Mouse (Mus musculus): ENCODE measurements around the gene Crim1. TPM values are rescaled to one million over a fixed set of nuclear protein-coding genes. Genes with fewer than 3 reads are reported as not detected.

Gene Crim1
- total RNA-seq, 1 experiment = 61.7 TPM

GRCm38 (mm10) chr17:78283271-78283992 is 83.4 kb downstream of the Crim1 start:
- Histone ChIP-seq H3K4me1 (ENCODE audit: control insufficient read depth in 2 of 2, insufficient read depth in 2 of 2, low read length in 2 of 2, poor library complexity in 1 of 2) (peaks cover 0 to 3% of the 10 kb centered on the region in 2 experiments; a peak in 2 of 4 replicates), H3K4me3 (ENCODE audit: insufficient read depth in 1 of 2, low read depth in 1 of 2, low read length in 2 of 2, poor library complexity in 1 of 2, severe bottlenecking in 1 of 2) (no peak overlapping the region), H3K9ac (ENCODE audit: insufficient read depth, low read depth, low read length, poor library complexity, severe bottlenecking) (no peak overlapping the region), H3K9me3 (ENCODE audit: control insufficient read depth, insufficient read depth, low read depth, low read length) (no peaks in the 10 kb centered on the region), H3K27ac (ENCODE audit: insufficient read depth, low read depth, low read length, poor library complexity, severe bottlenecking) (no peak overlapping the region), H3K36me3 (ENCODE audit: control insufficient read depth, insufficient read depth, low read length, poor library complexity, severe bottlenecking) (no peaks in the 10 kb centered on the region; the same call in 1 of the 2 replicates)
- DNase-seq (ENCODE audit: low read depth, low spot score) = no peak
- in situ Hi-C loops (cut with MboI; ENCODE audit: low sequenced_read_pairs in 2 of 2, unreplicated experiment in 2 of 2) = no loop called here
- TF ChIP-seq MAFK (IDR thresholded peaks at IDR 0.05; ENCODE audit: insufficient read depth, low read depth, low read length) = no peak
- TF ChIP-seq HCFC1 (IDR thresholded peaks at IDR 0.05; ENCODE audit: borderline replicate concordance, insufficient read depth, low read length) = no peak
- no peak for TF ChIP-seq CHD2 (IDR thresholded peaks at IDR 0.05; ENCODE audit: low read depth, low read length)
- no peak for TF ChIP-seq ZNF384 (IDR thresholded peaks at IDR 0.05; ENCODE audit: low read depth, low read length)
- TF ChIP-seq ZC3H11A (IDR thresholded peaks at IDR 0.05; ENCODE audit: borderline replicate concordance, low read depth, low read length) = no peak

- H3K4me1 ChIP-seq (ENCODE audit: control insufficient read depth in 2 of 2, insufficient read depth in 2 of 2, low read length in 2 of 2, poor library complexity in 1 of 2) = no peaks in the 10 kb centered on the region
- no peak for DNase-seq (ENCODE audit: low read depth, low spot score)
- in situ Hi-C loops (cut with MboI; ENCODE audit: low sequenced_read_pairs in 2 of 2, unreplicated experiment in 2 of 2) = no loop called here
- no peaks in the 10 kb centered on the region for H3K9me3 ChIP-seq (ENCODE audit: control insufficient read depth, insufficient read depth, low read depth, low read length)
- H3K36me3 ChIP-seq (ENCODE audit: control insufficient read depth, insufficient read depth, low read length, poor library complexity, severe bottlenecking) = no peaks in the 10 kb centered on the region
- no peak overlapping the region for H3K27ac ChIP-seq (ENCODE audit: insufficient read depth, low read depth, low read length, poor library complexity, severe bottlenecking)
- no peak overlapping the region for H3K9ac ChIP-seq (ENCODE audit: insufficient read depth, low read depth, low read length, poor library complexity, severe bottlenecking)
- TF ChIP-seq ZNF384 (IDR thresholded peaks at IDR 0.05; ENCODE audit: low read depth, low read length) (no peak), CHD2 (IDR thresholded peaks at IDR 0.05; ENCODE audit: low read depth, low read length) (no peak), HCFC1 (IDR thresholded peaks at IDR 0.05; ENCODE audit: borderline replicate concordance, insufficient read depth, low read length) (no peak), ZC3H11A (IDR thresholded peaks at IDR 0.05; ENCODE audit: borderline replicate concordance, low read depth, low read length) (no peak), MAFK (IDR thresholded peaks at IDR 0.05; ENCODE audit: insufficient read depth, low read depth, low read length) (no peak)
- no peak overlapping the region for H3K4me3 ChIP-seq (ENCODE audit: insufficient read depth in 1 of 2, low read depth in 1 of 2, low read length in 2 of 2, poor library complexity in 1 of 2, severe bottlenecking in 1 of 2)
Measured at GRCm38 (mm10) chr17:78286021-78286420, 86.0 kb downstream of the Crim1 start.

- no peak for DNase-seq (ENCODE audit: low read depth, low spot score)
- Histone ChIP-seq H3K4me1 (ENCODE audit: control insufficient read depth in 2 of 2, insufficient read depth in 2 of 2, low read length in 2 of 2, poor library complexity in 1 of 2) (no peaks in the 10 kb centered on the region), H3K9ac (ENCODE audit: insufficient read depth, low read depth, low read length, poor library complexity, severe bottlenecking) (no peak overlapping the region), H3K9me3 (ENCODE audit: control insufficient read depth, insufficient read depth, low read depth, low read length) (no peaks in the 10 kb centered on the region), H3K27ac (ENCODE audit: insufficient read depth, low read depth, low read length, poor library complexity, severe bottlenecking) (no peak overlapping the region), H3K4me3 (ENCODE audit: insufficient read depth in 1 of 2, low read depth in 1 of 2, low read length in 2 of 2, poor library complexity in 1 of 2, severe bottlenecking in 1 of 2) (no peak overlapping the region), H3K36me3 (ENCODE audit: control insufficient read depth, insufficient read depth, low read length, poor library complexity, severe bottlenecking) (no peaks in the 10 kb centered on the region)
- in situ Hi-C loops (cut with MboI; ENCODE audit: low sequenced_read_pairs in 2 of 2, unreplicated experiment in 2 of 2) = no loop called here
- TF ChIP-seq CHD2 (IDR thresholded peaks at IDR 0.05; ENCODE audit: low read depth, low read length) (no peak), HCFC1 (IDR thresholded peaks at IDR 0.05; ENCODE audit: borderline replicate concordance, insufficient read depth, low read length) (no peak), ZC3H11A (IDR thresholded peaks at IDR 0.05; ENCODE audit: borderline replicate concordance, low read depth, low read length) (no peak), ZNF384 (IDR thresholded peaks at IDR 0.05; ENCODE audit: low read depth, low read length) (no peak), MAFK (IDR thresholded peaks at IDR 0.05; ENCODE audit: insufficient read depth, low read depth, low read length) (no peak)
Measured at GRCm38 (mm10) chr17:78287391-78287790, 87.3 kb downstream of the Crim1 start.

GRCm38 (mm10) chr17:78290153-78290876 is 90.3 kb downstream of the Crim1 start:
- TF ChIP-seq CHD2 (IDR thresholded peaks at IDR 0.05; ENCODE audit: low read depth, low read length) = no peak
- TF ChIP-seq ZNF384 (IDR thresholded peaks at IDR 0.05; ENCODE audit: low read depth, low read length) = no peak
- H3K36me3 ChIP-seq (ENCODE audit: control insufficient read depth, insufficient read depth, low read length, poor library complexity, severe bottlenecking) = no peaks in the 10 kb centered on the region
- no peak for DNase-seq (ENCODE audit: low read depth, low spot score)
- no peak overlapping the region for H3K9ac ChIP-seq (ENCODE audit: insufficient read depth, low read depth, low read length, poor library complexity, severe bottlenecking)
- no peaks in the 10 kb centered on the region for H3K9me3 ChIP-seq (ENCODE audit: control insufficient read depth, insufficient read depth, low read depth, low read length)
- H3K4me1 ChIP-seq (ENCODE audit: control insufficient read depth in 2 of 2, insufficient read depth in 2 of 2, low read length in 2 of 2, poor library complexity in 1 of 2) = no peaks in the 10 kb centered on the region
- H3K4me3 ChIP-seq (ENCODE audit: insufficient read depth in 1 of 2, low read depth in 1 of 2, low read length in 2 of 2, poor library complexity in 1 of 2, severe bottlenecking in 1 of 2) = no peak overlapping the region
- in situ Hi-C loops (cut with MboI; ENCODE audit: low sequenced_read_pairs in 2 of 2, unreplicated experiment in 2 of 2) = no loop called here
- H3K27ac ChIP-seq (ENCODE audit: insufficient read depth, low read depth, low read length, poor library complexity, severe bottlenecking) = no peak overlapping the region
